Mouse (Mus musculus) G1E (cell line): ENCODE data around the gene Rgs8.

Experiments used
- CTCF ChIP-seq: IDR thresholded peaks from 2 replicates; pipeline ENCODE4 v1.5.1; 2012; ENCODE audit warnings: low read depth, low read length, inconsistent platforms, mixed read lengths
- POLR2AphosphoS5 ChIP-seq: IDR thresholded peaks from 2 replicates; pipeline ENCODE4 v1.6.1; 2012; ENCODE audit warnings: low read depth, low read length, inconsistent platforms; ENCODE audit not compliant: insufficient replicate concordance

GRCm38 (mm10) chr1:153708626-153709025, 55.8 kb downstream of the Rgs8 start:
- no peak for TF ChIP-seq POLR2AphosphoS5
- TF ChIP-seq CTCF: no peak
